Mouse (Mus musculus) cerebellum, adult 2 months (tissue): Measurements from ENCODE around the gene Col1a1. TPM values are rescaled to one million over a fixed set of nuclear protein-coding genes. Genes with fewer than 3 reads are reported as not detected.
"Not testable (repeated sequence)": the region's sequence is repeated elsewhere in the genome, so short reads cannot be mapped to it uniquely, and the experiment has no call there.

Experiments
- DNase-seq, 2 experiments: peaks; one replicate each; pipeline ENCODE4 v3.0.0; 2021
- H3K27ac ChIP-seq: fragments of 200-500 bp; 2 replicates; pipeline ENCODE4 v1.5.1; 2012; ENCODE audit warnings: low read length, control low read depth, inconsistent platforms; ENCODE audit not compliant: insufficient read depth
- H3K27me3 ChIP-seq: fragments of 200-500 bp; 2 replicates; pipeline ENCODE4 v1.6.1; 2012; ENCODE audit warnings: inconsistent platforms, mild to moderate bottlenecking, low read length, moderate library complexity; ENCODE audit not compliant: control insufficient read depth, insufficient read depth
- H3K4me1 ChIP-seq: fragments of 200-500 bp; 2 replicates; pipeline ENCODE4 v1.6.1; 2011; ENCODE audit warnings: low read length; ENCODE audit not compliant: control insufficient read depth, insufficient read depth
- H3K4me3 ChIP-seq: fragments of 200-500 bp; replicated peaks from 2 replicates; pipeline ENCODE3; 2011; ENCODE audit warnings: mild to moderate bottlenecking, low read depth, low read length, control low read depth; ENCODE audit not compliant: insufficient read depth
- CTCF ChIP-seq: fragments of 200-500 bp; IDR thresholded peaks from 2 replicates; pipeline ENCODE4 v1.5.1; 2011; ENCODE audit warnings: low read depth, mild to moderate bottlenecking, control low read depth, low read length, moderate library complexity, borderline replicate concordance; ENCODE audit not compliant: insufficient read depth
- POLR2A ChIP-seq: fragments of 200-500 bp; IDR thresholded peaks from 2 replicates; pipeline ENCODE4 v1.6.1; 2011; ENCODE audit warnings: low read length, control low read depth, borderline replicate concordance; ENCODE audit not compliant: insufficient read depth
- WGBS: fragments of 180-500 bp; shearing (Covaris S2); methylation state at CpG from one replicate; pipeline ENCODE4 v1.1.7; 2018; 5-methylcytosine and 5-hydroxymethylcytosine counted together
- polyA plus RNA-seq: library from polyadenylated mRNA; depleted of rRNA; stranded (reverse); fragments of >200 nt; gene quantifications from 2 replicates; pipeline ENCODE4 v1.2.3, GENCODE M21; 2012

The Col1a1 gene
- polyA plus RNA-seq, 1 experiment, result 4.5 TPM

DNA sequence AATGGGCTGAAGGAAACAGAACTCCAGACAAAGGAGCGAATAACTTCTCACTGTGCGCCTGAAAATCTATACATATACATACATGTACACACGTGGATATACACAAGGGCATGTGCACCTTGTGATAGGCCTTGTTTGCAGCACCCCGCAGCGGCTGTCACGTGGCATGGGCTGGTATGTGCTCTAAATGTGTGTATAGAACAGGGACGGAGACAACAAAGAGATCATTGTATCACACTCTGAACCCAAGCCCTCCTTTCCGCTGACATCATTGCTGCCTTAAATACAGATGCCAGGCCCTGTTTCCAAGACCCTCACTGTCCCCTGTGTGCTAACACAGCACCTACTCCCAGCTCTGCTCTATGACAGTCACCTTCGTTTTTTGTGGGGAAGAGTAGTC, 19.1 kb downstream of the Col1a1 start:
- TF ChIP-seq CTCF (no peak), POLR2A (no peak)
- 82% methylated on average over 9 of the region's 9 CpGs for WGBS
- DNase-seq, result no peak
- peaks cover 9% of the 10 kb centered on the region; the same call in 1 of the 2 replicates for H3K4me1 ChIP-seq
- H3K27ac ChIP-seq, result no peak overlapping the region
- no peaks in the 10 kb centered on the region for H3K27me3 ChIP-seq
- H3K4me3 ChIP-seq, result no peak overlapping the region

- TF ChIP-seq POLR2A, result no peak
- no peaks in the 10 kb centered on the region for H3K27me3 ChIP-seq
- no peak overlapping the region for H3K27ac ChIP-seq
- peaks cover 15% of the 10 kb centered on the region for H3K4me1 ChIP-seq
- H3K4me3 ChIP-seq, result no peak overlapping the region
- 74% methylated on average over 9 of the region's 9 CpGs for WGBS
- no peak for DNase-seq
These were observed 21.7 kb downstream of the Col1a1 start for GRCm38 (mm10) chr11:94957693-94958064.

- 20% methylated on average over 8 of the region's 8 CpGs for WGBS
- Histone ChIP-seq H3K4me3 (no peak overlapping the region), H3K27ac (no peak overlapping the region), H3K27me3 (no peaks in the 10 kb centered on the region), H3K4me1 (peaks cover 21% of the 10 kb centered on the region)
- DNase-seq, result peak; percentile 63 to 72
- no peak for TF ChIP-seq POLR2A
- no peak for TF ChIP-seq CTCF
These were observed 22.2 kb downstream of the Col1a1 start for GRCm38 (mm10) chr11:94958065-94958858.

GRCm38 (mm10) chr11:94962534-94963101, 26.6 kb downstream of the Col1a1 start:
- no peak for TF ChIP-seq CTCF
- TF ChIP-seq POLR2A, result no peak
- DNase-seq, result no peak
- Histone ChIP-seq H3K4me1 (peaks cover 22% of the 10 kb centered on the region), H3K4me3 (no peak overlapping the region), H3K27me3 (no peaks in the 10 kb centered on the region), H3K27ac (no peak overlapping the region; the same call in 1 of the 2 replicates)
- 42% methylated on average over 5 of the region's 5 CpGs for WGBS

GRCm38 (mm10) chr11:94967419-94967818, 31.4 kb downstream of the Col1a1 start, which contains the start of gene Hils1:
Gene Hils1 (plus strand): TSS chr11:94967593.
- Histone ChIP-seq H3K27ac (no peak within 1 kb of the TSS), H3K4me3 (no peak within 1 kb of the TSS), H3K4me1 (peaks cover 23% of the 10 kb centered on the region), H3K27me3 (no peaks in the 10 kb centered on the region)
- DNase-seq, result peak in 1 of 2 experiments; percentile 4
- 64% methylated on average over 4 of the region's 4 CpGs for WGBS
- TF ChIP-seq POLR2A, result no peak
- no peak for TF ChIP-seq CTCF

GRCm38 (mm10) chr11:94968187-94968586, 32.2 kb downstream of the Col1a1 start:
- H3K27me3 ChIP-seq, result no peaks in the 10 kb centered on the region
- WGBS, result 69% methylated on average over 7 of the region's 7 CpGs
- peaks cover 23% of the 10 kb centered on the region for H3K4me1 ChIP-seq
- no peak overlapping the region for H3K4me3 ChIP-seq
- TF ChIP-seq POLR2A (no peak), CTCF (no peak)
- peak in 1 of 2 experiments; percentile 17 for DNase-seq
- no peak overlapping the region for H3K27ac ChIP-seq

DNA sequence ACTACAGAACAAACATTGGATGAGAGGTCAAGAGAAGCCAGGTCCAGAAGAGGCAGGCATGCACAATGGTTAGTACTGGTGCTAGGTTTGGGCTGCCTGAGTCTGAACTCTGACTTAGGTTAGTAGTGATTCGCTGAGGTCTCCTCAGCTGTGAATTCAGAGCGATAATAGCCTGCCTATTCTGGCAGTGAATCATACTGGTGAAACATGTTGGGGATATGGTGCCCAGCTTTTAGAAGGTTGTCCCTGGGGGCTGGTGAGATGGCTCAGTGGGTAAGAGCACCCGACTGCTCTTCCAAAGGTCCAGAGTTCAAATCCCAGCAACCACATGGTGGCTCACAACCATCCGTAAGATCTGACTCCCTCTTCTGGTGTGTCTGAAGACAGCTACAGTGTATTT, 33.7 kb downstream of the Col1a1 start:
- not testable (repeated sequence) for H3K4me3 ChIP-seq, DNase-seq, H3K27ac ChIP-seq, H3K27me3 ChIP-seq
- 91% methylated on average over 4 of the region's 4 CpGs for WGBS
- peaks cover 28% of the 10 kb centered on the region for H3K4me1 ChIP-seq
